Mouse (Mus musculus): ENCODE data around the gene Dbx2.

The Dbx2 gene

DNA sequence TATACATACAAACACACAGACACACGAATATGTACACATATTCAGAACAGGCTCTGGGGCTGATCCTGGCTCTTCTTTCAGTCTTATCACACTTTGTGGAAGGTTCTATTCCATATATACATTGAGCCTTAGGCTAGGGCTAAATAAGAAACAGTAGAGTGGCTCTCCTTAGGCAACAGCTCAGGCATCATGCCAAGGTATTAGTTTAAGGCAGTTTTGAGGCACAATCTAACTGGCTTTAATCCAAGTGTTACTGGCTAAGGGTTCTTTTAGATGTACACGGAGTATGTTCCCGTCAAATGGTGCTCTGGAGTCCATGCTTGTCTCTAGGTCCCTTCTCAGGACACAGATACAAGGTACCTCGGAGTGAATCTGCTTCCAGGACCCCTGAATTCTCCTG is 31.4 kb downstream of the Dbx2 start:
- no peak for DNase-seq (ENCODE audit: extremely low read depth, low read depth, low spot score)

GRCm38 (mm10) chr15:95622797-95623196 is 33.0 kb downstream of the Dbx2 start:
- DNase-seq (ENCODE audit: extremely low read depth, low read depth, low spot score) = no peak

DNA sequence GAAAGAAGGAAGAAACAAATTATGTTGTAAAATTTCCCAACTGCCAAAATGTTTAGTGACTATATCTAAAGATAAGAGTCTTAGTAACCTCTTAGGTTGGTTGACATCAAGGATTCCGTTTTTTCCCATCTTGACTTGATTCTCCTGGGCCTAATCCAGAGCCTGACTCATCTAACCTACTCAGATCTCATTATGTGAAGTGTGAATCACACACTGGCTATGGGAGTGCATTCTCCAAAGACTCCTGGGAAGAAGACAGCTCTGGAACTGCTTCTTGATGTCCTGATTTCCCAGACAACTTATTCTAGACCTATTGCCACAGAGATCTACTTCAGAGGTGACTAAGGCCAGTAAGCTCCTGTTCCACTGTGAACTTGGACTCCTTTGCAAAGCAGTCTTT is 43.2 kb downstream of the Dbx2 start:
- DNase-seq (ENCODE audit: extremely low read depth, low read depth, low spot score) = no peak

- DNase-seq (ENCODE audit: extremely low read depth, low read depth, low spot score) = no peak
Observed at GRCm38 (mm10) chr15:95601179-95601578, 54.6 kb downstream of the Dbx2 start.

DNA sequence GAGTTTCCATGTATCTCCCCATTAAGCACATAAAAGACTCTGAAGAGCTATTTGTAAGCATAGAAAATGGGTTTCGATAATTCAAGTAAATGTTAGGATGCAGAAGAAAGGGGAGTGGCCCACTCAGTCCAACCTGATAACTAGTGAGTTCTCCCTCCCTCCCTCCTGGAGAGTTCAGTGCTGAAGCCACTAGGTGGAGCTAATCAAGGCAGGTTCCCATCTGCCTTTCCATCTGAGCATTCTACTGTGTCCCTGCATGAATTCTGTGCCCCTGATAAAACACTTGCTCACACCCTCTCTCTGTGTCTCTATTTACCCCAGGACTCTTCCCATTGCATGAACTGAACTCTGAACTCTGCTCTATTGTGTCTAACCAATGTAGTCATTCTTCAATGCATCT is 57.1 kb downstream of the Dbx2 start:
- no peak for DNase-seq (ENCODE audit: extremely low read depth, low read depth, low spot score)

DNA sequence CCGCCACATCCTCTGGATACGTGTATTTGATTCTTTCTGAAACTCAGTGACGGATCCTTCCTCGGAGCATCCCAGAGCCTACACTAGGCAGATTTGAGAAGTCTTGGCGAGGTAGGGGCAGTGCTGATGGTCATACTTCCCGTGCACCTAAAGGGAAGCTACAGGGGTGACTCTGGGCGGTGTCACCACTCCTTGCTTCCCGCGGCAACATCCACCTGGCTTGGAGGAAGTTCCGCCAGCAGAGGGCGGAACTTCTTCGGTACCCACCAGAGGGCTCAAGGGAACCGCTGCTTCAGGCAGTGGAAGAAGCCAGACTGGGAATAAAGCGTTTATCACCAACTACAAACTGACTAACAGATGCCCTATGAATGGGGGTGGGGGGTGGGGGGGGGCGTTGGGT is 68.9 kb downstream of the Dbx2 start:
- no peak for DNase-seq (ENCODE audit: extremely low read depth, low read depth, low spot score)

DNA sequence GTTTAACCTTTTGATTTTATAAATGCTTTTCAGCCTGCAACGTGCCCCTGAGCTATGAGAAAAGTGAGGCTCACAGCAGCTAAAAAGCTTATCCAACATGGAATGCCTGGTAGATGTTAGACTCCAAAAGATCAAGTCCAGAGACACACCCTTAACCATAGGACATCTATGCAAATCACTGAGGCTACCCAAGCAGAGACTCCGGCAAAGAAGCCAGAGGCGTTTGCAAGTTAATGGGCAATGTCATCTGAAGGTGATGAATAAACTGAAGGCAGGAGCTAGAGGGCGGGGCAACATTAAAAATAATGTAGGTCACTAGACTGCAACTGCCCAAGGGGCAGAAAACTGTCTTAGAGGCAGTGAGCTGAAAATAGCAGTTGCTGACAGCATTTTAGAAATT is 70.9 kb downstream of the Dbx2 start:
- DNase-seq (ENCODE audit: extremely low read depth, low read depth, low spot score) = no peak

DNA sequence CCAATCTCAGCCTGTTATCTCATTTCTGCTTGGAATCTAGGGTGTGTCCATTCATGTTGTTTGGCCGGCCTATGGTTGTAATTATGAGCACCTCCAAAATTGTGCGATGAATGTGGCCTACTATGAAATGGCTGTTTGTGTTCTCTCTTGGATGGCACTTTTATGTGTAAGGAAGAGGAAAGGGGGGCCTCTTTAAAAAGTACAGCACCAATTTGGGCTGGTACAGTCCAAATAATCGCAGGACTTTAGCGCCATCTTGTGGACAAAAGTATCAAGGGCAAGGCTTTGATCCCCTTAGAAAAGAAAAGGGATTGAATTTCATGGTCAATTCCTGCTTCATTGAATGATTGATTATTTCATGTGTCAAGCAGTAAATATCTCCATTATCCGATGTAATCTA is 81.1 kb downstream of the Dbx2 start:
- no peak for DNase-seq (ENCODE audit: extremely low read depth, low read depth, low spot score)
